Comparison of ENCODE assay signal across 16 mouse cellular contexts in genomic region chr2:179993071-179993470, GRCm38 (mm10).
"Had no signal": no experiment of that assay in that cellular context is flagged by ENCODE, and none has a peak within 500 bp of the region (broad histone marks: within the 10 kb centered on the region; RNA-seq: fewer than 3 reads in every experiment).

No protein-coding gene starts in this region.

- H3K9me3 ChIP-seq: midbrain, embryonic 10.5 days; neural tube, embryonic 13.5 days; neural tube, embryonic 15.5 days; stomach, embryonic 15.5 days had no signal

- H3K27ac ChIP-seq: midbrain, embryonic 10.5 days; neural tube, embryonic 13.5 days; neural tube, embryonic 15.5 days; stomach, embryonic 15.5 days; stomach, postnatal 0 days had no signal

- H3K4me2 ChIP-seq: lung, embryonic 14.5 days; neural tube, embryonic 13.5 days; neural tube, embryonic 15.5 days; stomach, embryonic 15.5 days had no signal

- DNase-seq: lung, adult 18-20 months; lung, embryonic 14.5 days; lung, postnatal 10 days; lung, postnatal 4 days; midbrain, embryonic 14.5 days; right cerebral cortex, postnatal 14 days; thymus, adult 2 months; thymus, postnatal 25 days; thymus, postnatal 4 days had no signal

- H3K4me3 ChIP-seq: midbrain, embryonic 10.5 days; myocyte; neural tube, embryonic 13.5 days; neural tube, embryonic 15.5 days; stomach, embryonic 15.5 days had no signal

- H3K9ac ChIP-seq: lung, embryonic 14.5 days; neural tube, embryonic 13.5 days; neural tube, embryonic 15.5 days; stomach, embryonic 15.5 days had no signal

- H3K36me3 ChIP-seq: midbrain, embryonic 10.5 days; neural tube, embryonic 13.5 days; neural tube, embryonic 15.5 days; stomach, embryonic 15.5 days had no signal

- H3K27me3 ChIP-seq: neural tube, embryonic 13.5 days; stomach, embryonic 15.5 days had no signal

- ATAC-seq: midbrain, embryonic 16.5 days had no signal

- H3K4me1 ChIP-seq: midbrain, embryonic 10.5 days; neural tube, embryonic 13.5 days; neural tube, embryonic 15.5 days; stomach, embryonic 15.5 days had no signal
